Mouse (Mus musculus) kidney, postnatal 14 days (tissue): ENCODE results near the gene Phf21b.

Experiments used
- DNase-seq: peaks from one replicate; pipeline ENCODE4 v3.0.0; 2022; ENCODE audit warnings: mixed read lengths

Phf21b gene

DNA sequence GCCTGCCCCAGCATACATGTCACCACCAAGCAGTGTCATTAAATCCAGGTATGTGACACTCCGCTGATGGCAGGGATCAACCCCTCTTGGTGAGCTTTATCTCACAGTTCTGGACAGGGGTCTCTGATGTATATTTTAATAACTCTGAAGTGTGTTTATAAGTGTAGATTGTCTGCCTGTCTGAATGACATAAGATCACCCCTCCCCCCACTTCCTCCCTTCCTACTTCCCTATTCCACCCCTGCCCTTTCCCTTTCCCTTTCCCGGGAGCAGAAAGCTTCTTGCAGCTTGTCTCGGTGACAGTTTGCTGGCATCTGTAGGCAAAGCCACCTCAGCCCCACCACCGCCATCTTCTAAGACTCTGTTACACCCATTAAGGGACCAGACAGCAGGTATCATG, 11.0 kb downstream of the Phf21b start:
- DNase-seq, result no peak

- DNase-seq, result peak; percentile 16
Observed at GRCm38 (mm10) chr15:84843034-84843433, 12.8 kb downstream of the Phf21b start.

DNA sequence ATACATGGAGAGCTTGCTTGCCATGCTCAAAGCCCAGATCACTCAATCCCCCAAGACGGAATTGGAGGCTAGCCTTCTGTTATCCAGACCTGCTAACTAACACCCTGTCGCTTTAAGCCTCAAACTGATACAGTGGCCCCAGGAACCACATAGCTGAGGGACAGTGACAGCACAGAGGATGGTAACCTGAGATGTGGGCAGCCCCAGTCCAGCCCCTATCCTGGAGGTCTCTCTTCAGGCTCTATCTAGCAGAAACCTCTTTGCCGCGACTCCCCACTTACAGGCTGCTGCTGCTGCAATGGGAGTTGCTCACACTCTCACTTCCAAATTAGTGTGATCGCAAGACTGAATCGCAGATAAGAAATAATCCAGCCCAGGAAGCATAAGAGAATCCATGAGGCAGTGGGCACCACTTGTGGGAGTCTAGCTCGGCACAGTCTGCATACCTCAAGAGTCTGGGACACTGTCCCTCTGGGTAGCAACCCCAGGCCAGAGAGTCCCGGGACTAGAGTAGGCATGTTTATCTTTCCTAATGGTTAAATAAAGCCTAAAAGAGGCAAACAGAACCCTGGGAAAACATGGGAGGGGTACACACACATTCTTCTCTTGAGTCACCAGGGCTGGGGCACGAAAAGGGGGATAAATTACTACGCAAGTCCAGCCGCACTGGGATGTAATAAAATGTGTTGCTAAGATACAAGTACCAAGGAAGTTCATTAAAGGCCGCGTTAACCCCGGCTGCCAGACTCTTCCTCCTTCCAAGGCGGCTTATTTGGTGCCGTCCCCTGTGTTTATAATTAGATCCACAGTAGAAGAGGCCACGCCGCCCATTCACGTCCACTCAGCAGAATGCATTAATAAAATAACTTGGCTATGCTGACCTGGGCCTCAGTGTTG, 13.7 kb downstream of the Phf21b start:
- DNase-seq, result no peak

GRCm38 (mm10) chr15:84840560-84840959, 15.3 kb downstream of the Phf21b start:
- DNase-seq, result no peak

DNA sequence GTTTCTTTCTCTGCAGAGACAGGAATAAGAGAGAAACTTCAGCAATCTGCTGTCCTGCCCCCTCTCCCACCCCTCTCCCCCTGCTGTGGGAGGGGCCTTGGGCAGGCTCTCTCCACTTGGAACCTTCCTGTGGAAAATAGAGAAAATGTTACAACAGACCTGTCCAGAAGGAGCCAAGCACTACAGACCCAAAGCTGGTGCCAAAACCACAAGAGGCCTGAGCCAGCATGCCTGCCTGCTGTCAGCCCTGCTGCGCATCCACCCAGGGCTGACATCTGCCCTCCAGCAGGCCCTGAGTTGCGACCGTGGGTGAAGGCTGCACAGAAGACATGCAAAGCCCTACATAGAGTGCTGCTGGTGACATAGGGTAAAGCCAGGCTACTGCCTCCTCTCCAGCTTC, 16.3 kb downstream of the Phf21b start:
- no peak for DNase-seq

DNA sequence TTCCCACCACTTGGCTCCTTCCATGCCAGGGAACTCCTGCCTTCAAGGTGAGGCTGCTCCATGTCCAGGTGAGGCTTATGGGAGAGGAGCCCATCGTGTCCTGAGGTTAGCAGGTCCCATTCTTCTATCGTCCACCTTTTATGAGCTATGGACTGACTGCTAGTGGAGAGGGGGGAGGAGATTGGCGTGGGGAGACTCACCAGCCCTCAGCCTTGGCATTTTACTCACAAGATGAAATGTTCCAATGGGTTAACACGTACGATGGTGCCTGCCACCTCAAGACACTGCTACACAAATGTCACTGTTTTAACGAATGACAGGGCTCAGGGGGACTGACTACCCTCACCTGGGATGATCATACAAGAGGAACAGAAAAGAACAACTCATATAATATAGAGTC, 18.0 kb downstream of the Phf21b start:
- no peak for DNase-seq

DNA sequence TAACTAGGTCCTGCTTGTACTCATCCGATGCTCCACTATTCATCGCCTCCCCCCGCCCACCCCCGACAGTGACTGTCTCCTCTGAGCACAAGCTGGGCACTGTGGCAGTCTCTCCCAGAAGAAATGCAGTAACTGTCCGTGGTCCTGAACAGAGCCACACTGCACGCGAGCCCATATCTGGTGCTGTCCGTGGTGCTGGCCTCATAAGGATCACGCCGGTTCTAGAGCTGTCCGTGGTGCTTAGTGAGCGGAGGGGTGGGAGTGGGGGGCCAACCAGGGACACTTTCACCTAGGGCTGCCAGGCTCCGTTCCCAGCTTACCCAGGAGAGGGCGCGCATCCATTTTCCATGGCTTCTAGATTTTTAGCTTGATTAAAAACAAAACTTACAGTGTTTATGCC, 26.4 kb downstream of the Phf21b start:
- DNase-seq, result peak; percentile 92

GRCm38 (mm10) chr15:84828603-84829002, 27.2 kb downstream of the Phf21b start:
- DNase-seq, result no peak

GRCm38 (mm10) chr15:84823086-84823485, 32.8 kb downstream of the Phf21b start:
- no peak for DNase-seq

DNA sequence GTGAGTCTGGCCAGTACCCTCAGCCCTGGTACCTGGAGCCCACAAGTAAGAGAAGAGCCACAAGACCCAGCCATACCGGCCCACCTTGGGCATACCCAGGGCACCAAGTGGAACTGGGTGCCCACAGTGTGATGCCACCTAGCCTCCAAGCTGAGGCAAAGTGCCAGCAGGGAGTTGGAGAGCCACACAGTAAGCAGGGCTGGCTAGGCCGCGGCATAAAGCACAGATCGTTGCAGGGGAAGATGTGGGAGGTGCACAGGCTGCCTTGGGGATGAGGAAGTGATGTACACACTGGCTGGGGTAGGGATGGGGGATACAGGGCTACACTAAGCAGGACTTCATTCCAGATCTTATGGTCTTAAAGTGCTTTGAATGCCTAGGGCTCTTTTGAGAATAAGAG, 35.0 kb downstream of the Phf21b start:
- DNase-seq, result no peak

DNA sequence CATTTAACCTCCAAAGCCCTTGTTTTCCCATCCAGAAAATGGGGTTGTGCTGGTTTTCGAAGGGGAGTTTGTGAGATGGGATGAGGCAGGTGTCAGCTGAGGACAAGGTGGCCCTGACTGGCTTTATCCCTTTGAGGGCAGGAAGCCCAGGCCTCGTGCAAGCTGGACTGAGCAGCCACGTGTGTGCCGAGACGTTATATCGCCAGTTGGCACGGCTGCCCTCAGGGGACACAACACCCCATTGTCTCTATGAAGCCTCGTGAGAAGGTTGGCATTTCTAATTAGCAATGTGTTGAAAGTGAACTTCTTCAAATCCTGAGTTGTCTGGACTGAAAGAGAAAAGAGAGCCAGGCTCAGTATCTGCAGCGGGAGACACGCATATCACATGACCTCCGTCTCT, 37.6 kb downstream of the Phf21b start:
- no peak for DNase-seq

DNA sequence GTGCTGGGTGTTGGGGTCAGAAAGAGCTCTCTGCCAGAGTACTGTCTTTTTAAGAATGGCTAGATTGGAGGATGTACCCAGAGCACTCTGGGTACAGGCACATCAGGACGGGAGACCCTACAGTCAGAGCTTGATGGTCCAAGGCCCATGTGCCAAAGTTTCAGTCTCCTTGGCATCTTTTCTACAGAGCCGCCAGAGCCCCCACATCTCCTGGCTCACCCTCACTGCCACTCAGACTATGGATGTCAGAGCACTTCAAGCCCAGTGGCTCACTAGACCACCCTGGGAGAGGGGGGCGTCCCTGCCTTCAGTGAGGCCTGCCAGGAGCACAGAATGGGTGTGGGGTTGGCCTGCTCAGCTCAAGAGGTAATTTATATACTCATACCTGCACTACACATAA, 38.3 kb downstream of the Phf21b start:
- DNase-seq, result no peak

GRCm38 (mm10) chr15:84815171-84815570, 40.7 kb downstream of the Phf21b start:
- no peak for DNase-seq

DNA sequence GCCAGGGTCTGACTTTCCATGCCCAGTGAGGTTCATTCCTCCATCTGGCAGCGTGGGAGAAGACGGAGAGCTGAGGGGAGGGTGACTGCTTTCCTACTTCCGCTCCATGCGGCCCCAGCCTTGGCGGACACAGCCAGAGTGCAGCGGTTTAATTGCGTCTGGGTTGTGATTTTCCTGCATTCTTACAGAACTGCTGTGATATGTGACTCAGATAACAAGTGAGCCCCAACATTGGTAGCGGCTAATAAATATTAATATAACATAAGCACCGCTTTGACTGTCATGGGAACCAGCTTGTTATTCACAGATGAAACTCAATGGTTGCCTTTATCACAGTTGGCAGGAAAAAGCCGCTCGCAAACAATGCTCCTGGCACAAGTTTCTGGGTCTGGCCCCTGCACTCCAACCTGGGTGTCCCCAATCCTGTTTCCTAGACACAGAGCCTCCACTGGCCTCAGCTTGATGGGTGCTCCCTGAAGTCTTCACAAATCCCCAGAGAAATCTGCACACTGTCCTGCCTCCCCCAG, 43.0 kb downstream of the Phf21b start:
- DNase-seq, result no peak

GRCm38 (mm10) chr15:84811126-84811525, 44.7 kb downstream of the Phf21b start:
- no peak for DNase-seq

DNA sequence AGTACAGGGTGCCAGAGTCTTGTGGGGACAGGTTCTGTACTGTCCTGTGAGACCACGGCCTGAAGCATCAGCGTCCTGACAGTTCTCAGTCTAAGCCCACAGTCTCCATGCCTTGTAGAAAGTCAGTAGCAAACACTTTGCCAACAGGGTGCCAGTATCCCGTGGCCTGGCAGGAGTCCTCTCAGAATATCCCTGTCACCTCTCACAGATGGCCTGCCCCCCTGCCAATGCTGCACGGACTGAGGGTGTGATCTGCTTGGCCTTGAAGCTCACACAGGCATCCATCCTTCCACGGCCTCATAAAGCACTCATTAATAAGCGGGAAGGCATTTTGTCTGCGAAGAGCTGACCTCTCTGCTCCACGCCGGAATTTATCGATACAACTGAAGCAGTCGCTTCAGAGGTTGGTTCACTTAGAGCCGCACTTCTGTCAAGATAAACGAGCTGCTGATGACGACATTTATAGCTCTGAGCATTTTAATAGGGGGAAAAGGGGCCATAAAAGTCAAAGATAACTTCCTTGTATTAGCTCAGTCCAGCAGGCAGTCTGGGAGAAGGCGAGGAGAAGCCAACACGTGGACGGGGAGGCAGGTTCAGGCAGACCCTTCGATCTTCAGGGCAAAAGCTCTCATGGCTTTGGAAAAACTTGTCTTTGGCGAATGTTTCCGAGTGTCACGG, 46.4 kb downstream of the Phf21b start:
- DNase-seq, result no peak

- peak; percentile 50 for DNase-seq
Observed at GRCm38 (mm10) chr15:84803685-84804084, 52.2 kb downstream of the Phf21b start.

DNA sequence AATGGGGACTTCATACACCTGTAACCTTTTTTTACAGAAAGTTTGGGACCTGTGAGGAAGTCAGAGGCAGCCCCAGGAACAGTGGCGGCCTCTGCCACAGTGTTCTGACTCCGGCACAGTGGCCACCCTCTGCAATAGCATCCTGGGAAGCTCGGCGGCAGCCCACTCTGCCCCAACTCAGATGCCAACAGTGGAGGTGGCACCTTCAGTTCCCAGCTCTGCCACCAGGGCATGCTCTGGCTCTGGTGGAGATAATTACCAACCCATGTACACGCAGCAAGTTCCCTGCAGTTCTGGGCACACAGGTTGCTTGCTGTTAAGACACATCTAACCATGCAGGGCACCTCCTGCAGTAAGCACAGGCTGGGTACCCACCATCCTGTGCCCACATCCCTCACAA, 55.7 kb downstream of the Phf21b start:
- peak; percentile 12 for DNase-seq

DNA sequence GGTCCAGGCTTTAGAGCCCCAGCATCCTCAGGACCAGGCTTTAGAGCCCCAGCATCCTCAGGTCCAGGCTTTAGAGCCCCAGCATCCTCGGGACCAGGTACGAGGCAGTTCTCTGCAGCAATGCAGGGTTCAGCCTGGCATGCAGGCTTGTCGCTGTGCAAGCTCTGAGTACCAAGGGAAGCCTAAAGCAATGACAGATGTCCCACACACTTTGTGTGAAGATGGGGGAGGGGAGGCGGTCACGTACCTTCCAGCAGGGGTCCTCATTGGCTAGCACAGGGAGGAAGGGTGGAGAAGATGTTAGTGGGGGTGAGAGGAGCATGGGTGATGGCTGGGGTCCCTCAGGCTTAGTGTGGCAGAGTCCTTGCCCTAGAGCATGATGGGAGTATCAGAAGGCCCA, 62.2 kb downstream of the Phf21b start:
- DNase-seq, result no peak

DNA sequence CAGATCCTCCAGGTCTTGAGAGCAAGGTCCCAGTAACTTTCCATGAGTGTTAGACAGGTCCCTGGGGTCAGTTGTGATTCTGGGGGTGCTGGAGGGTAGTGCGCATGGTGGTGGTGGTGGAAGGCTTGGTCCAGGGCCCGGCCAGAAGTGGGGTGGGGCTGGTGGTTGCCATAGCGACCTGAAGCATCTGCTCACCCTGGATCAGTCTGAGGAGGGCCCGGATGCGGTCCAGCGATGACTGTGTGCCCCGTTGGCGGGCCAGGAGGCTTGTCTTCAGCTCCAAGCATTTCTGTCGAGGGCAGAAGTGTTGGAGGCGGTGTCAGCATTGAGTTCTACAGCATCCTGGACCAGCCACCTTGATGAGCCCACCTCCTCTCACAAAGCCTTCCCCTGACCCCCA, 68.7 kb downstream of the Phf21b start:
- no peak for DNase-seq

- no peak for DNase-seq
Observed at GRCm38 (mm10) chr15:84784812-84785211, 71.0 kb downstream of the Phf21b start.

DNA sequence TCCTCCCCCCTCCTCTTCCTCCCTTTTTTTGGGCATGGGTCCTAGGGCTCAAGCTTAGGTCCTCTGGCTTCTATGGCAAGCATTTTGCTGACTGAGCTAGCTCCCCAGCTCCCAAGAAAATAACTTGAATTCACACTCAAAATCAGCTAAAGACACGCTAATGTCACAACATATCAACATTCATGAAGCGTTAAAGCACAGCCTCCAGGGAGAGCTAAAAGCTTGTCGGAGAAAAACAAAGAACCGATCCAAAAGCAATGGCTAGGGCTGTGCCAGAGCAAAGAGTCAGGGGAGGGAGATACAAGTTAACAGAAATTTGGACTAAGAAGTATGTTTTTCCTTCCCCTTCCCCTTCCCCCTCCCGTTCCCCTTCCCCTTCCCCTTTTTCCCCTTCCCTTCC, 77.3 kb downstream of the Phf21b start:
- DNase-seq, result no peak

DNA sequence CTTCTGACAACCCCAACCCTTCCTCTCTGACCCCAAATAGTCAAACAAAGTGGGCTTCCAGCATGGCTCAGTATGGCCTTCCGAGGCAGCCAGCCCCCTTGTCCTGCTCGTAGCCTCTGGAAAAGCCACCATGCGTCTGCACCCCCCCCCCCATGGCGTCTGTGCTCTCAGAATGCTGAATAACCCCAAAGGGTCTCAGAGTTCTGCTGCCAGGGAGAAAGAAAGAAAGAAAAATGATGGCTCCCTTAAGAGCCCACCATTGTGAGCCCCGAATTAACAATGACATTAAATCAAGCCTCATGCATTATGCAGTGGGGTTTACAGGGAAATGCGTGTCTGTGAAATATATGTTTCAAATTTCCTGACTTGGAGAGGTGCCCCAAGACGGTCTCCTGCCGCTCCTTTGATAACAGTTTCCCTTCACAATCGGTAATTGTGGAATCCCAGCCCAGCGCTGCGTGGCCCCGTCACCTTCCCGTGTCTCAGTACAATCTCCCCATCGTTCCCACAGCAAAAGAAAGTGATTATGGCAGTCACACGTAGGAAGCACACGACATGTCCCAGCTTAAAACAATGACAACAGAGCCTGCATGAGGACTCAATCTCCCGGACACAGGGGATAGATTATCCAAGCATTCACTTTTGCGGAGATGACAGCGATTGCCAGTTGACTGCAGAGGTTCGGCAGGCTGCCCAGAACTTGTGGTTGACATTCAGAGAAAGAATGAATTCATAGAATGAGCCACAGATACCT, 80.3 kb downstream of the Phf21b start:
- DNase-seq, result no peak
